Mouse (Mus musculus) frontal cortex, postnatal 25 days (tissue): ENCODE data around the gene Diaph2.
"Not testable (repeated sequence)": the region's sequence is repeated elsewhere in the genome, so short reads cannot be mapped to it uniquely, and the experiment has no call there.

Source experiments
- DNase-seq, 2 experiments: peaks; one replicate each; pipeline ENCODE4 v3.0.0; 2022; ENCODE audit warnings: low spot score in 2 of 2

Diaph2 gene

DNA sequence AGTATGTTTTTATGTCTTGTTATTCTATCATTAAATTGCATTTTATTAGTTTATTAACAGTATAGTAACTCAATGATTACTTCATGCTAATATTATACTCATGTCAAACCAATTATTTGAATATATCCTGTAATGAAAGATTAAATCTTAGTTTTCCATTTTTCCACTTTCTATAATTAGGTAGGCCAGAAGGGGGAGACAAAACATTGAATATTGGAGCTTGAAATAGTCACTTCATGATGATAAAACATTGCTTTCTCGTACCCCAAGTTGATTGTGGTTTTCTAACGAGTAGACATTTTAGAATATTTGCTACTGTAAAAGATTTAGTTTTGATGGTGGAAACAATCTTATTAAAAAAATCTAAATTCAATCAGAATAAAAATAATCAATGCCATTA is 82.4 kb downstream of the Diaph2 start:
- DNase-seq: no peak

DNA sequence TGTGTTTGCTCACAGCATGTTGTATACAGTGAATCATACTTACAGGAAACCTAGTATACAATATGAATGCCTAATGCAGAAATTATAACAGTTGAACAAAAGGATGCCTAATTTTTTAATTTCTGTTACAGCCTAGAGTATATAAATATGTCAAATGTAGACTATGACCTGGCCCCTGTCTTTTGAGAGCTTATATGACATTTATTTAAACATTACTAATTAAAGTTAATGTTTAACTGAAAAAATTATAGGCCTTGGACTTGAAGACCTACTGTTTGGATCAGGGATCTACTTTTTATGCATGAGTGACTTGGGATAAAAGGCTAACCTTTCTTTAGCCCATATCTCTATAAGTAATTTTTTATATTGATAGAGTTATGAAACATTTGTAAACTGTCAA is 84.3 kb downstream of the Diaph2 start:
- no peak for DNase-seq

DNA sequence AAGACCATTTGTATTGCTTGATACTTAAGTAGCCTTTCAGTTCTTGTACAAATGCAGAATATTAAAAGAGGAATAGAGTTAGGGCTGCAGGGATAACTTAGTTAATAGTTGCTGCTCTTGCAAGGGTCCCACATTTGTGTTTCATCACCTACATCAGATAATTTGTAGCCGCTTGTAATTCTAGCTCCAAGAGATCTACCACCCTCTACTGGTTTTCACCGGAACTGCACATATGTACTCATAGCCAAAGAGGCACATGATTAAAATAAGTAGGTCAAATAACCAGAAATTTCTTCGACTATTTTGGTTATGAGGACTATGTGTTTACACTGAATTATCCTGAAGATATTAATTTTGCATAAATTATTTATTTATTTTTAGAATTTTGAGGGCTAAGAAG is 134.9 kb downstream of the Diaph2 start:
- DNase-seq: no peak

DNA sequence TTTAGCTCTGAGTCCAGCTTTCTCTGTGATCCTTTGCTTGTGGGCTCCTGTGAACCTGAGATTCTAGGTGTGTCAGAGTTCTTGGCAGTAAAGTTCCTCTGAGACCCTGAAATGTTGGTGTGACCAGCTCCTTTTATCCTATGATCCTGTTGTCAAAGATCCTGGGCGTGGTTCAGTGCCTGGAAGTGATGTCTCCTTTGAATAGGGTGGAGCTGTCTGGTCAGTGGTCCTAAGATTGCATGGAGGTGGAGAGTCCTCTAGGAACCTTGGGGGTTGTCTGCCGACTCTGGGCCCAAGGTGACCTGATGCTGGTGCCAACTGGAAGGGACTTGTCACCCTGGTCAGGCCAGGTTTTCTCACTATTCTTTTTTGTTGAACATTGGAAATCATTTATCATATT is 176.3 kb downstream of the Diaph2 start:
- DNase-seq: no peak

DNA sequence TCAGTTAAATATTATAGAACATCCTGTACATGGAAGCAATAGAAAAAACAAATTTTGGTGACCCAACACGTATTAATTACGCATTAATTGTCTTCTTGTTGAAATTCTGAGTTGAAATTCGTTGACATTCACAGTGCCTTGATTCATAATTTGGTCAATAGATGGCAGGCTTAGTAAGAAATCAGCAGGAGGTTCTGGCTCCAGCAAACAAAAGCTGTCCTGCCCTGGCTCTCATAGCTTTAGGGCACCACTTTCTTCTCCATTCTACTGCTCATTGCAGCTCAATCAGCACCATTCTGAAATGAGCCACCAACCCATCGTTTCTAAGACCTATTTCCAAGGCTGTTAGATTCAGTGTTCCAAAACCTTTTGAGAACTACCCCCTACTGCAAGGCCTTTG is 225.3 kb downstream of the Diaph2 start:
- no peak for DNase-seq

DNA sequence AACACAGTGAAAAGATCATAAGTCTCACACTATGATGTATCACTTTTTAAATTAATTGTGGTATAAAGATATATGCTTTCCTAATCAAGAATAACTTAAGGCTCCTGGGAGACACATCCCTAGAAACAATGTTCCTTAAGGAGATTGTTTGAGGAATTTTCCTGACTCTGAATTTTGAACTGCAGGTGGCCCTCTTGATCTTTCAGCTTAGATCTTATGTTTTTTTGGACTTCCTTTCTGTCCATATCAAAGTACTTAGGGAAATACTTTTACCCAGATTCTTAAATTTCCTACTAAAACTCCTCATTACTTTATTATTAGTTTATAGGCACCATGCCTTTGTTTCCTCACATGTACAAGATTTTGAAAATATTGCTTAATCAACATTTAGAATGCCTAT is 258.7 kb downstream of the Diaph2 start:
- no peak for DNase-seq

DNA sequence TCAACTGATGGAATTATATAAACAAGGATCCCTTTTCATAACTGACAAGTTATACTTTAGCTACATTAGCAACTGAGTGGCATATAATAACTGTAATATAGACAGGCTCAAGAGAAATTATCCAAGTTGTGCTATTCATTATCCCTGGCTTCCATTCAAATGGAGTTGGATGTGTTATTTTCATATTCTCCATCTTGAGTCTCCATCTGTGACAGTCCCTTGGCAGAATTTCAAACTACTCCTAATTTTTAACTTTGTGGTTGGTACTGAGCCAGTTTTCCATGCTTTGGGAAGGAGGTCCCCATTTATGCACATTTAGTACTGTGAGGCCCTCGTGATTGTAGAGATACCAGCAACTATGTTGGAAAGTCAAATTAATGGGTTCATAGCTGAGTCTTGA is 270.2 kb downstream of the Diaph2 start:
- DNase-seq: no peak

DNA sequence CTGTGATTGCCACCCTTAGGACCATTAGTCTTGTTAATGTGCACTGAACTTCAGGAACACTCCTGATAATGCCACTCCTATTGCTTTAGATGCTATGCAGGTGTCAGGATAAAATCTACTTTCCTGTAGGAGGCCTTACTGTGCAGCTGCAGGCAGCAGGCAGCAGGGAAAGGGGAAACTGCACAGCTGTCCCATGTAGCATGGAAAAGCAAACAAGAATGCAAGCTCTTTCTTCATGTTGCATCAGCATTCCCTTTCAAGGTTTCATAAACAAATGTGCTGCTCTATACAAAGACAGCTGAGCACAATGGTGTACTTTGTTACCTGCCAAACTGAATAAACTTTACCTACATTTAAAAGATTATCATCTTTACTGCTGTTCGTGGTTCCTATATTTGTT is 295.0 kb downstream of the Diaph2 start:
- DNase-seq: no peak

DNA sequence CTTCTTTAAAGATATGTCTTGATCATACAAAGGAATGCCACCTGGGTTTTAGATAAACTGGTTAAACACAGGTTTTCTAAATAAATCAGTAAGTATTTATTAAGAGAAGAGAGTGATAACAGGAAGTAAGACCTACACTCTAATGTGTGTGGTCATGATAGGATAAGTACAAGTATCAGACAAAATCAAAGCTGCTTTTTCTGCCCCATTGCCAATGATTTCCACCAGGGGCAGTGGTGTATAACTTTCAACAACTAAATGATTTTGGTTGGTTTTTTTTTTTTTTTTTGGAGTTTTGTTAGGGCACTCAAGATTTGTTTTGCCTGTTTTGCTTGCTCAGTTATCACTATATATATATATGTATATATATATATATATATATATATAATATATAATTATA is 399.7 kb downstream of the Diaph2 start:
- no peak for DNase-seq

DNA sequence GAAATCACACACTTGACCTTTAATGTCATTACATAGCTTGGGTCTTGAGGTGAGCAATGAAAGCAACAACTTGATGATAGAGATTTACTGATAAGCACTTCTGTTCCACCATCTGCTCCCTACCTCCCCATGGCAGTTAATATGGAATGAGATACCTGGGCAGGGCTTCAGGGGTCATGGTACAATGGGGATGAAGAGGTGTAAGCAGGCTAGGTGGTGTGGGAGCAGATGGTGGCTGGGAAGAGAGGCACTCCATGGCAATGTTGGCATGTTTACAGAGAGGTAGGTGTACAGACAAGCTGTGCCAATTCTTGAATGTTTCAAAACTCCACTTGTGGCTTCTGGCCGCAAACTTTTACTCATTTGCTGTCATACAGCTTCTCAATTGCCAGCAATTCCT is 402.6 kb downstream of the Diaph2 start:
- no peak for DNase-seq

DNA sequence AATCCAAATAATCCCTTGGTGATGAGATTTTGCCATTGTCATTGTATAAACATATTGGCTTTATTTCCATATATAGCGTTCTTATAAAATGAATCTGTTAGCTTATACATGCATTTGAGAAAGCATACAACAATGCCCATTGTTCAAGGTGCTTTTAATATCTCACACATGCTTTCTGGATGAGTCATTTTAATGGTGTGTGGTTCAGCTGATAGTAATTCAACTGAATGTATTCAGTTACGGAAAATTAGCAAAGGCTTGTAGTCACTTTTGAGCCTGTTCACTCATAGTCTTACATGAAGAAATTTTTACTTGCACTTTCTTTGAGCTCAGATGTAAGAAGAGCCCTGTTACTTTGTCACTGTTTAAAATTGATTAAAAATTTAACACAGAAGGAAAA is 423.6 kb downstream of the Diaph2 start:
- DNase-seq: no peak

DNA sequence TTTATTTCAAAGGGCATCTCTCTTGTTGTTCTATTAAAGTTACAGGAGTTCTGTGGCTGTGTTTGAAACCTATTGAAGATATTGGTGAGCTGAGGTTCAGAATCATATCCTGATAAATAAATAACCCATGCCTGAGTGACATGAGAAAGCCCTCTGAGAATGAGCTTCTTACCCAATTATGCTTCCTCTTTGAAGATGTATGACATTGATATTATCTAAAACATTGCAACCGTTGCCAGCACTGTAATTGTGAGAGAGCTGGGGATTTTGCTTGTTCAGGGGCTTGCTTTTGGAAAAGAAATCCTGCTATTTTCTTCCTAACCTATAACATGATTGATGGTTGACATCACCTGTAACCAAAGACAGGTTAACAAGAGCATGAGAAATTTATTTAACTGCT is 438.3 kb downstream of the Diaph2 start:
- DNase-seq: no peak

DNA sequence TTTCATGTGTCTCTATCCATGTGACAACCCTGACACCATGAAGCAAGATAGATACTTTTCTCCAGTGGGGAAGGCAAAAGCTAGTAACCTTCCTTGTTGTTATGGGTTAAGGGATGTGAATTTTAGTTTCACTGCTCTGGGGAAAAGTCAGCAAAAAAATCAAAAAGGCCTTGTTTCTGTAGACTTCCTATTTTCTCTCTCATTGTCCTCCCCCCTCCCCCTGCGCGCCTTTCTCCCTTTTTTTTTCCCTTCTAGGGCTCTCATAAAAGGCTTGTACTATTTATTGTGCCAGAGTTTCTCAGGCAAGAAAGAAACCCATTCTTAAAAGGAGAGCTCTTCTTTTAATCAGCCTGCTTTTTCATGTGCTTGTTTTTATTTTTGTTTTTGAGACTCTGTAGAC is 438.9 kb downstream of the Diaph2 start:
- no peak for DNase-seq

DNA sequence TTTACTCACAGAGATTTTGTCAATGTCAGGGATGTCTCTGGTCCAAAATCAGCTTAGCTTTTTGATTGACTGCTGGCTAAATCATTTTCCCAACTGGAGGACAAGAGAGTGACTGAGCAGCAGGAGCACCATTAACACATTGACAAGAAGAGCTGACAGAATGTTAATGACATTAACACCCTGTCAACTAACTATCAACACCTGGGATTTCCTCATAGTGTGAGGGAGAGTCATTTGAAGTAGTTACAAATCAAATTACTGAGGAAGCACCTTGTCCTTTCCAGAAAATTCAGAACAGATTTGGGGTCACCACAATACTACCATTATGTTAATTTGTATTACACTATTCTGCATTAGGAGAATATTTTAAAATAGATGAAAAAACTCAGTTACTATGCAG is 439.7 kb downstream of the Diaph2 start:
- no peak for DNase-seq

DNA sequence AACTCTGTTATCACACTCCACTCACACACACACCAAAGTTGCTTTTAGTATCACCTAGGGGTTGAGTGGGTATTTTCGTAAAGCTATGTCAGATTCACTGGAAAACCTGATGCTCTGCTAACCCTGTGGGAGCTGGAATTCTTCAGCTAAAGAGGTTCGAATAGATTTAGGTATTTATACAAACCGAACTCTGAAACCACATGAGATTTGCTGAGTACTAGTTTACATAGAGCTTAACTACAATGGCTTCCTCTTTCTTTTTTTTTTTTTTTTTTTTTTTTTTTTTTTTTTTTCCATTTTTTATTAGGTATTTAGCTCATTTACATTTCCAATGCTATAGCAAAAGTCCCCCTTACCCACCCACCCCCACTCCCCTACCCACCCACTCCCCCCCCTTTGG is 447.9 kb downstream of the Diaph2 start:
- DNase-seq: not testable (repeated sequence)

DNA sequence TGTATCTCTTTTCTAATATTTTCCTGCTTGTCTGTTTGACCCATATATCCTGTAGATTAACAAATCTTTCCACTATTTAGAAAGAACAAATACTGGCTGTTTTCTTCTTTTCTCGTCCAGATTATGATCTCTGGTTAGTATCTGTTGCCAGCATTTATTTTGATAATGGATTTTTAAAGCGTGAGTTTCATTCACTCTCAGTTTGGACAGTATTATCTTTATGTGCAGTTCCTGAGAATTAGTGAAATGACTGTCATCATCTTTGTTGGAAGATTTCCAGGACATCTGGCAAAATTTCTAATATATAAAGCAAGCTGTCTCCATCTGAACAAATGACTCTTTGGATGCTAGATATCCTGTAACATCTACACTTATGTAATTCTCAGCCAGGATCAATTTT is 455.7 kb downstream of the Diaph2 start:
- DNase-seq: no peak

DNA sequence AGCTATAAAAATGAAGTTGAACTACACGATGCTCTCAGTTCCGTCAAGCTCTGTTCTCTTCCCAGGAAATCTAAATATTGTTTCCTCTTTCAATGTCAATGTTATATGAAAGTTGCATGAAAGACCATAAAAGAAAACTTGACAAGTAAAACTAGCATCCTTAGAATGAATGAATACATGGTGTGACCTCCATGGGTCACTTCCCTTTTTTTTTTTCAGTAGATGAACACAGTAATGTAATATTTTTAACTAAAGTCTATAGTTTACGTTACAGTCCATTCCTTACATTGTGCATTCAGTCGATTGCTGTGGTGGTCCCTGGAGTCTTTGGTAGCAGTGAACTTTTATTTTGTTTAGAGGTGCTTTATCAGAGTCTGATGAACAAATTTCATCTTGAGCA is 462.7 kb downstream of the Diaph2 start:
- DNase-seq: no peak

DNA sequence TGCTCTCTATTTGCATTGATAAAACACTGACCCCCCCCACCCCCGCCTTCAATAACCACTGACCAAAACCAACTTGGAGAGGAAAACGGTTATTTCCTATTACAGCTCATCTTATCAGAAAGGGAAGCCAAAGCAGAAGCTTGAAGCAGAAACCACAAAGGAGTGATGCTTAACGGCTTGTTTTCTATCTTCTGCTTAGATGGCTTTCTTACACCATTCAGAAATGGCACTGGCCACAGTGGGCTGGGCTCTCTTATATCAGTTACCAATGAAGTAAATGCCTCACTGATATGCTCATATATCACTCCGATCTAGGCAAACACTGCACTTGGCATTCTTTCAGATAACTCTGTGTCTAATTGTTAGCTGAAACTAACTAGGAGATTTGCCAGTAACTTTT is 463.2 kb downstream of the Diaph2 start:
- no peak for DNase-seq

DNA sequence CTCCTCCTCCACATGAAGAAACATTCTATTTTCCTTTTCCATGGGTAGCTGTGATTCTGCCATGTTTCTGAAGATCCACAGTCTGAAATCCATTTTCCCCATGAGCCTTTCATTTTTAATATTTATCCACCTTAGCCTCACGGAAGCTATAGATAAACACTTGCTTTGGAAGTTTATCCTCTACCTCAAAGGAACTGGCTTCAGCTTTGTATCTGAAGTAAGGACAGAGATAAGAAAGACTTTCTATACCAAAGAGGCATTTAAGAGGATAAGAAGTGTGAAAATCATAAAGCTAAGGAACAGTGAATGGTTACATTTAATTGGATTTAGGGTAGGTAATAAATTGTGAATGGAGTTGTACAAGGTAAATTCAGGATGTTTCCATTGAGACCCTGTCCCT is 480.5 kb downstream of the Diaph2 start:
- DNase-seq: no peak

DNA sequence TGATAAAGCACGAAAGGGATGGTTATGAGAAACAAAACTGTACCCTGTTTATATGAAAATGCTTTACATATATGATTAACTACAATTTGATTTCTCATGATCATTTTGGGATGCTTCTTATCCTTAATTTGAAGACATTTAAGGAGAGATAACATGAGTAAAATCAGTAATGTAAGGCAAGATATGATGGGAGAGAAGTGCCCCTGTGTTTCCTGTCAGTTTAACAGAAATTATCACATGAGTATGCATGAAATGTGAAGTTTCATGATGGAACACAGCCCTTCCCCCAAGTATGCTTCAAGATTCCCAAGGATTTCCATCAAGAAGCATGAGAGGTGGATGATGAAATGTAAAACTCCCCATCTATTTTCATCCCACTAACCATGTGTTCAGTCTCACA is 485.6 kb downstream of the Diaph2 start:
- DNase-seq: no peak

DNA sequence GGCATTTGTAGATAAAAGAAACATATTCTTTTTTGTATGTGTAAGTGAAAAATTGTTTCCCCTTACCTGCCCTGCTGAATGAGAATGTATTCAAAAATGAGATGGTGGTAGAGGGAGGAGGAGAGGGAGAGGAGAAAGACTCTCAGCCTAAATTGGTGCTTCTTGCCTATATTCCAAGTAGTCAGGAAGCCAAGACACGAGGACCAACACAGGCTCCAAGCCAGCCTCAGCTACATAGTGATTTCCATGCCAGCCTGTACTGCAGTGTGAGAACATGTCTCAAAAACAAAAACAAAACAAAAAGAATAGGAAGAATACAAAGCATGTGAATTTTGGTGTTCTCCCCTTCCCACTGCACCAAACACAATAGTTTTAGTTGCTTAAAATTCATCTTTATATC is 497.1 kb downstream of the Diaph2 start:
- DNase-seq: no peak

DNA sequence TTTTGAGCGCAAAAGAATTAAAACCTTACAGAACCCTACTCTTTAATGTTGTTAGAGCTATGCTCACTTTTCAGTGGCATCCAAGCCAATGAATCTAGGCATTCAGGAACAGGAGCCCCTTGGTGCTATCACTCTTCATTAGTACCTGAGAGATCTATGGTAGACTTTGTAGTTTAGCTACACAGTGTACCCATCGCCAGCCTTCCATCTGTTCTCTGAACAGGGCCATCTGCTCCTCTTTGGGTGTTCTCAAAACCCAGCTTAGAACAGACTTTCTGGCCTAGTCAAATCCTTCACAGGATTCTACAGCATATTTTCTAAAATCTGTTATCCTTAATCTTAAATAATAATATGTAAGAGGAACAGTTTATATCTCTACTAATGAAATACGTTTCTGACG is 504.1 kb downstream of the Diaph2 start:
- peak; percentile 4 to 5 for DNase-seq

DNA sequence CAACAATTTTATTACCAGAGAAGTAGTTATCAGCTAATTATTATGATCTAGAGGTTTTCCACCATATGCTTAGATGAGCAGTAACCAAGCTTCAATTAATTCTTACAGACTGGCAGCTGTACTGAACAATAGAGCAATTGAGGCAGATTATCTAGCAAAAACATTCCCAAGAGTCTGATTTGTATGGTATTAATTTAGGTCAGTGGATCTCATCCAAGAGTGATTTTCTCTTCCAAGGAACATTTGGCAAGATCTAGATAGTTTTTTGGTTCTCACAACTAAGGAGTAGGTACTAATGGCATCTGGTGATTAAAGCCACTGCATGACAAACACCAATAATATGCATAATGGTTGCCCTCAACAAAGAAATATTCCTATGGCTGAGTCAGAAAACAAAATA is 516.2 kb downstream of the Diaph2 start:
- DNase-seq: no peak

DNA sequence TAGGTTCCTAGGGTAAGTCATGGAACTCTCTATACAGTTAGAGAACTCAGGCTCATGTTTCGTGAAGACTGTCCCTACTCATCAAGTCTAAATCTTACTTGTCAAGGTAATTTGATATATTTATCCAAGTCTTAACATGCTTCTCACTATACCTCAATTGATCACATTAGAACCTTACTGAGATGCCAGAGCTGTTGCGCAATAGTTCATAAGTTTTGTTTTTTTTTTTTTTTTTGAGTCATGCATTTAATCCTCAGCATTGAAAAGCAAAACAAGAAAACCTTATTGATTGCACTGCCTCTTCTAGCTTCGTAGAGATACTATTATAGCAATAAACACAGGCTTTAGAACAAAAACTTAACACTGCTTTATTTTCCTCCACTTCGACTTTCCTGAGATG is 529.6 kb downstream of the Diaph2 start:
- no peak for DNase-seq

DNA sequence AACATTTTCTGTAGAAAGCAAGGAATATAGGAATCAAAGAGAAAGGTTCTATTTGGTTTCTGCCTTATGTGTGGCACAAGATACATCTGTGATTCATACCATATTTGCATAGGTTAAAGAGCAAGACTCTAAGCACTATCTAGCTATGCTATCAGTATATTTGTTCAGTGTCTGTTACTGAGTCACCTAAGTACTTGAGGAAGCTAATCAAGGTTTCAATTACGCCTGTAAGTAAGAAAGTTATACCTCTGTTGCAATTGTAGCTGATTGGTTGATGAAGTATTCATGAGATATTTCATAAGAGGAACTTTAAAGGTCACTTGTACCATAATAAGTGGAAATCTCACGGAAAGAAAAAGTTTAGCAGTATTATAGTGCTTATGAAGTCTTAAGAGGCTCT is 531.9 kb downstream of the Diaph2 start:
- DNase-seq: no peak
